Mouse (Mus musculus) erythroblast, embryonic 14.5 days (primary cell): ENCODE results near the gene Arid3b.

ENCODE experiments used
- GATA1 ChIP-seq: IDR thresholded peaks from 2 replicates; pipeline ENCODE4 v1.6.1; 2012; ENCODE audit warnings: low read length, inconsistent platforms, mixed read lengths
- TAL1 ChIP-seq: IDR thresholded peaks from 3 replicates; pipeline ENCODE4 v1.6.1; 2012; ENCODE audit warnings: low read length, inconsistent platforms, mixed read lengths

- no peak for TF ChIP-seq GATA1
- TF ChIP-seq TAL1 = no peak
Observed at GRCm38 (mm10) chr9:57808771-57809310, 27.8 kb downstream of the Arid3b start.
